In genomic region chr2:174905865-174906639, GRCm38 (mm10) we compare ENCODE assay signal across 8 mouse cellular contexts.
DNase-seq lines count a peak whose midpoint lies in the region.

No protein-coding gene starts in this region.

- H3K4me1 ChIP-seq in hindbrain, embryonic 10.5 days (replicated peaks): peaks cover 12% of the 10 kb centered on the region; the same call in 1 of the 2 replicates
- 0 out of 2 replicates have a peak, but pooled peaks cover 4% of the 10 kb centered on the region for H3K4me1 ChIP-seq in midbrain, embryonic 10.5 days

- H3K27me3 ChIP-seq in hindbrain, embryonic 10.5 days (ENCODE audit: insufficient read depth, poor library complexity, severe bottlenecking): no peaks in the 10 kb centered on the region
- no peaks in the 10 kb centered on the region for H3K27me3 ChIP-seq in midbrain, embryonic 10.5 days (ENCODE audit: low read depth, poor library complexity, severe bottlenecking)

- H3K36me3 ChIP-seq in hindbrain, embryonic 10.5 days: no peaks in the 10 kb centered on the region
- H3K36me3 ChIP-seq in midbrain, embryonic 10.5 days: no peaks in the 10 kb centered on the region

- no peak overlapping the region for H3K4me3 ChIP-seq in hindbrain, embryonic 10.5 days
- H3K4me3 ChIP-seq in midbrain, embryonic 10.5 days: no peak overlapping the region

- H3K9me3 ChIP-seq in hindbrain, embryonic 10.5 days: no peaks in the 10 kb centered on the region
- no peaks in the 10 kb centered on the region for H3K9me3 ChIP-seq in midbrain, embryonic 10.5 days (replicated peaks)

- 38% methylated on average over 6 of the region's 6 CpGs for WGBS in hindbrain, embryonic 10.5 days
- 59% methylated on average over 6 of the region's 6 CpGs for WGBS in midbrain, embryonic 10.5 days

- peak; percentile 73 to 82 for DNase-seq in cerebellum, postnatal 10 days
- no peak for DNase-seq in cerebellum, adult 11-12 months
- DNase-seq in CD4-positive helper T cell, adult 2 months (ENCODE audit: low read depth, low spot score): peak; percentile 39
- peak; percentile 90 for DNase-seq in embryo, embryonic 10.5 days (ENCODE audit: low spot score)
- DNase-seq in hindbrain, embryonic 10.5 days (ENCODE audit: low spot score): peak; percentile 57
- peak; percentile 14 for DNase-seq in layer of hippocampus, adult 9-11 months
- peak; percentile 52 for DNase-seq in midbrain, embryonic 10.5 days (ENCODE audit: low spot score)
- peak; percentile 47 for DNase-seq in thymus, postnatal 4 days

- no peak overlapping the region for H3K27ac ChIP-seq in hindbrain, embryonic 10.5 days
- peak overlapping the region; percentile 42; the same call in 1 of the 2 replicates for H3K27ac ChIP-seq in midbrain, embryonic 10.5 days (replicated peaks)
